Mouse (Mus musculus): ENCODE data around the gene Msantd2.

- TF ChIP-seq POLR2A (IDR thresholded peaks at IDR 0.05; ENCODE audit: control insufficient read depth, low read depth, low read length), result no peak
- TF ChIP-seq CTCF (IDR thresholded peaks at IDR 0.05; ENCODE audit: control insufficient read depth, insufficient read depth, insufficient replicate concordance, low read depth, low read length), result no peak
Observed at GRCm38 (mm10) chr9:37536851-37537250, 47.7 kb downstream of the Msantd2 start.

Data from testis, adult 2 months (tissue).